Mouse (Mus musculus): ENCODE measurements at regions not wholly inside any gene's neighbourhood (a gene's known extent, or its start where the extent isn't known, plus 50 kb on each side); places are given as distances from the start of the nearest gene placed in this dataset.

- TF ChIP-seq CTCF (IDR thresholded peaks at IDR 0.05; ENCODE audit: borderline replicate concordance, extremely low read depth, insufficient read depth, insufficient read length): no peak
- TF ChIP-seq POLR2A (IDR thresholded peaks at IDR 0.05; ENCODE audit: borderline replicate concordance, extremely low read depth, insufficient read depth, insufficient read length, poor library complexity, severe bottlenecking): no peak
These were observed 58.0 kb upstream of the Cxcl12 start for GRCm38 (mm10) chr6:117110291-117110690.
